Mouse (Mus musculus) MEL-GATA-1-ER (cell line): Measurements from ENCODE around the gene Lemd2.

Experiments
- DNase-seq: peaks from one replicate; pipeline ENCODE4 v3.0.0-alpha.2; 2012; ENCODE audit warnings: low read depth; ENCODE audit errors: extremely low read depth

Lemd2 gene

DNA sequence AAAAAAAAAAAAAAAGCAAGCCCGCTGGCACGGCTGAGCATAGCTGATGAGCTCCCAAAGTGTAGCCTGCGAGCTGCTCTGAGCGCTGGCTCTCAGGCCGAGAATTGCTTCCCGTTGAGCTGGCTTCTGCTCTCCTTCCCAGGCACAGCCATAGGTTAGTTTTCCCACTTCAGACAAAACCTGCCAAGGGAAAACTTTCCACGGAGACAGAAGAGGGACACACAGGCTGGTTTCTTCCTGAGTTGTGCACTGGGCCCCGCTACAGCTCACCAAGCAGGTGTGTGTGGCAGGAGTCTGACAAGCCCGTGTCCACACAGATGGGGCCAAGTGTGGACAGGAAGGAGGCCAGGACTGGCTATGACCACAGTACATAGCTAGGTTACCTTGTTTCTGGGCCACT lies 15.4 kb downstream of the Lemd2 start:
- no peak for DNase-seq

DNA sequence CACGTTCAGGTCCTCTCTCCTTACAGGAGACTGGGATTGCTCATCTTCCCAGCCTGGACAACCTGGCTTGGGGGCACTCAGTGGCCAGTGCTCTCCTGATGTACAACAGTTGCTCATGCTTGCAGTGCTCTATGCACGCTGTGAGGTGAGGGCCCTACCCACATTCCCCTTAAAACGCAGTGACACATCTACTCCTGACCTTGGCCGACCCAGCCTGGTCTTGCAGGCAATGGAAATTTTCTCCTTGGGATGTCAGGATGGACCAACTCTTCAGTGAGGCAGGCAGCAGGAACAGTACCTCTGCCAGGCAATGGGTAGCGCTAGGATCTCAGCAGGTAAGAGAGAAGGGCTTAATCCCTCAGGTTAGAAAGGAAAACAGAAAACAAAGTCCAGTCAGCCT lies 17.2 kb downstream of the Lemd2 start:
- no peak for DNase-seq

DNA sequence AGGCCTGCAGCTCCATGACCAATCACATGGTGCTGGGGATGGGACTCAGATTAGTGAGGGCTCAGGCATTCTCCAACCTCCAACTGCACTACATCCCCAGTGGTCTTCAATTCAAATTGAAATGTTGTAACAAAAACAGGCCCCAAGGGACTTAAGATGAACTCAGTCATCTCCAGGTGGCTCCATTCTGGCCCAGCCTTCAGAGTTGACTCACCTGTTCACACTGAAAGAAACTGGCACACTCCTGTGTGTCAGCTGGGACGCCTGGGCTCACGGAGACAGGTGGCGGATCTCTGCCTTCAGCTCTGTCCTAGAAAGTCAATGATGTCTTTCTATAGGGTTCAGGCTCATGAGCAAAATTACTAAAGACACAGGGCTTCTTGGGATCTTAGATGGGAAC lies 18.2 kb downstream of the Lemd2 start:
- no peak for DNase-seq

DNA sequence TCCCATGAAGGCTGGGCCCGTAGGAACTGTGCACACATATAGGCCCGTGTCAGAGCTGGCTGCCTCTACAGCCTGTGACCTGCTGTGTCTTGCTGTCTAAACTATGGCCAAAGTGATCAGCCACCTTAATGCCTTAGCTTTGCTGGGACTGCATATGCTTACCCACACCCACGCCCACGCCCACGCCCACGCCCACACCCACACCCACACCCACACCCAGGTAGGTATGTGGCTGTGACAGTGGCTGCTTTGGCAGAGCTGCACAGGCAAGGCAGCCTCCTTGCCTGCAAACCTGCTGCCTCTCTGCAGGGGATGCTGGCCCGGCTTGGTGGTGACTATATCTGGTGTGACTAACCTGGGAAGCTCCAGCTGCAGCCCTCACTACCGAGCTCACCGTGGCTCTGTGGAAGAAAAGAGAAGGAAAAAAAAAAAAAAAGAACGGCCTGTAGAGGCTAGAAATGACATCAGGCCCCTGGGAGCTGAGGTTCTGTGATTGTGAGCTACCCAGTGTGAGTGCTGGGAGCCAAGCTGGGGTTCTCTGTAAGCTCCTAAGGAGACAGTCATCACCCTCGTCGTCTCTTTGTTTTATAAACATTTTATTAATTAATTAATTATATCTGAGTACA lies 20.5 kb downstream of the Lemd2 start:
- DNase-seq = no peak

DNA sequence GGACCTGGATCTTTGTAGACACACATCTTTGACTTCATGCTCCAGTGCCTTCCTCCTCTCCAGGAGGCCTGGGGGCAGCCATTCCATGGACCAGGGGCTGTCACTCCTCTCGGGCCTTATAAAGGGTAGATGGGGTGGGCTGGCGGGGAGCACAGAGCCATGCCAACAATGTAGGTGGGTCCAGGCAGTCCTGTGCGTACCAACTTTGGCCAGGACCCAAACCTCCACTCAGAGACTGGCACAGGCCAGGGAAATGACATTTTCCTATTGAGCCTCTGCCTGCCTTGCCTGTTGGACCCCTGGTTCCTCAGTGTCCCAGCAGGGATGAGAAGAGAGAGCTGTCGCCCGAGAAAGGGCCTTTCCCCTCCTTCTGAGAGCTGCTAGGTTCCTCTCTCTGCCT lies 21.9 kb downstream of the Lemd2 start:
- DNase-seq = no peak

DNA sequence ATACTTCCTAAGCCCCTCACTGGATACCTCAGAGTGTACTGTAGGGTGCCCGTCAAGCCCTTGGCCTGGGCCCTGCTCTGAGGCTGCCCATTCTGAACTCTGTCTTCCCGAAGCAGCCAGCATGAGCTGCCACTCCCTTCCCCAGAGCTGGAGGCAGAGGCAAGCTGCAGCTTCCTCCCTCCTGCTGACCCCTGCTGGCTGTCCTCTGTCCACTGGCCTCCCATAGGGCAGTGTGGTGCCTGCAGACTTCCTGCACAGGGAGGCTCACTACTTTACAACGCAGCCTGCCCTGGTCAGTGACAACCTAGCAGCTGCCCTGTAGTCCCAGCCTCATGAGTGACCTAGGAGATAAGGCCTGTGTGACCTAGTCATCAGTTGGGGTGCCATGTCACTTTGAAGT lies 22.6 kb downstream of the Lemd2 start:
- DNase-seq = no peak

DNA sequence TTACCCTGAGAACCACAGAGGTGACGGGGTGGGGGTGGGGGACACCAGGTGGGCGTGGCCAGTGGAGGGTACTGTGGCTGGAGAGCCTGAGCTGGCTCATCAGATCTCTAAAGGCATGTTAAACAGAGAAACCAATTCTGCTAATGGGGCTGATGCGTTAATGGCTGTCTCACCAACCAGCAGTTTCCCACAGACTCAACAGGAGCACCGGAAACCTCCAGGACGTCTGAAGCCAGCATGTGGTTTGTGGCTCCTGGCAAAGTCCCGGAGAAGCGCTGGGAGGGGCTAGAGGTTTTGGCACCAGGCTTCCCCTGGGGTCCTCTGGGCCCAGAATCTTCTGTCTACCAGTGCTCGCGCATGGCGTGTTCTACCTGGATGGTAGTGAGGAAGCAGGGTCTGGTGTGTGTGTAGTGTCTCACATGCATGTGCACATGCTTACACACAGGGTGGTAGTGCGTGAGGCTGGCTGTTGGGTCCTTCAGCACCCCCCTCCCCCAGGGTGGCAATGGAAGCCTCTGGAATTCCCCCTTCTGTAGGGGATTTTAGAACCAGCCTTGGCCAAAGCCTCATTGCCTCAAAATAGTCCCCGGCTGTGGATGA lies 24.5 kb downstream of the Lemd2 start:
- no peak for DNase-seq

DNA sequence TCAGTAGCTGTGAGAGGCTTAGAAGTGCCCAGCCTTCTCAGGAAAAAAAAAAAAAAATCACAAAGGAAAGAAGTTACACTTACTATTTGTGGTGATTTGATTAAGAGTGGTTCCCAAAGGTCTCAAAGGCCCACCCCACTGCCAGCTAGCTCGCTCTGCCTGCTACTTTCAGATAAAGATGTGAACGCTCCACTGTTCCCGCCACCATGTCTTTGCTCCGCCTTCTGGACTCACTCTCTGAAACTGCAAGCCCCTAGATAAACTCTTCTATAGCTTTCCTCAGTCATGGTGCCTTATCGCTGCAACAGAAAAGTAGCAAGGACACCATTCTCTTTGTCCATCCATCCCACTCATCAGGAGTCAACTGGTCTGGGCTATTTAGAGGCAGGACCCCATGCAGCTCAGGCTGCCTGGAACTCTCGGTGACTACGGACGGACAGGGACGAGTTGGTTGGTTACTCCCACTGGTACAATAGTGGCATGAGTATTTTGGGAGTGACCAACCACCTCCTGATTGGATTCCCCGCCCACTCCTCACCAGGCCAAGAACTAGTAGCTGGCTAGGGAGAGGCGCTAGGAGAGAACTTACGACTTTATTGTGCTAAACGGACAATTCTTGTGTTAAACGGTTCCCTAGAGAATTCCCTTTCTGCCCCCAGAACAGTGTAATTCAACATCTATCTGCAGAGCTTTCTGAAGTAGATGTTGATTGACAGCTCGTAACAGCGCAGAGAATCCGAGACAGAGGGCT lies 25.7 kb downstream of the Lemd2 start:
- DNase-seq = peak; percentile 33

DNA sequence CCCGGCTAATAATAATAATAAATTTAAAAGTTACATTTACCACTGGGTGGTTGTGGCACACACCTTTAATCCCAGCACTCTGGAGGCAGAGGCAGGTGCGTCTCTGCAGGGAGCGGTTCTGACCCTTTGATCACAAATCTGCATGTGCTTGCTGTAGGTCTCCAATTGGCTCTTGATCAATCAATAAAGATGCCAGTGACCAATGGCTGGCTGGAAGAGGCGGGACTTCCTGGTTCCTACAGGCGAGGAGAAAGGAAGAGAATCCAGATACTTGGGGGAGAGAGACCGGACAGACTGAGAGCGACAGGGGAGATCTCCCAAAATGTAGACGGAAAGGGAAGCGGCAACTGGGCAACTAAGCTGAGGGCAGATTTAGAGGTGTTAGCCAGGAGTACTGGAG lies 26.2 kb downstream of the Lemd2 start:
- peak; percentile 37 for DNase-seq

DNA sequence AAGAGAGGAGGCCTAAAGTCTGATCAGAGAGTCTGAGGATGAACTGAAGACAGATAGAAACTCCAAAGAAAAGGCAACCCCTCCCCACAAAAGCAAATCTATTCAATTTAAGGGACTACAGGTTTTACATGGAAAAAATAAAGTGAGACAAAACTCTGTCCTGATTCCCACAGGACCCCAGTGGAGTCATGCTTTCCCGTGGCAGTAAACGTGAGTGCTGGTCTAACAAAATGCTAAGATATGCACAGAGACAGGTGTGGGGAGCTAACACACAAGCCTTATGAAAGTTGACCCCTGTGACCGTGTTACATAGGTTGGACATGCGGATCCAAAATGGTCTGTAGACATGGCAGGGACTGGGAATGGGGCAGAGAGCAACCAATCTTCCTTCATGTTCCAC lies 27.5 kb downstream of the Lemd2 start:
- DNase-seq = no peak

DNA sequence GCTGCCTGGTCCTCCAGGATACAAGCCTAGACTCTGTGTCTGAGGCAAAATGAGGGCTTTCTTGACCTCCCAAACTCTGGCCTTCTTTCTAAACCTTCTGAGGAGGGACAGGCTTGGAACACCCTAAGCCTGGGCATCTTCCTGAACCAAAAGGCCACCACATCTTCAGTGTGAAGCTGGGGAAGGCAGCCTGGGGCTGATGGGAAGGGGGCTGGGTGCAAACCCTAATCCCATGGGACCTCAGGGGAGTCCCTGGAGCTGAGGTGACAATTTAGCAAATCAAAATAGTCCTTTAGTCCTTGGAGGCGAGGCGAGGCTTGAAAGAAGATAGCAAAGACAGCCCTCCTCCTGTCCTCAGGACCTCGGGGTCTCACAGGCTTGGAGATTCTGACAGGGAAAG lies 28.0 kb downstream of the Lemd2 start:
- DNase-seq = no peak

DNA sequence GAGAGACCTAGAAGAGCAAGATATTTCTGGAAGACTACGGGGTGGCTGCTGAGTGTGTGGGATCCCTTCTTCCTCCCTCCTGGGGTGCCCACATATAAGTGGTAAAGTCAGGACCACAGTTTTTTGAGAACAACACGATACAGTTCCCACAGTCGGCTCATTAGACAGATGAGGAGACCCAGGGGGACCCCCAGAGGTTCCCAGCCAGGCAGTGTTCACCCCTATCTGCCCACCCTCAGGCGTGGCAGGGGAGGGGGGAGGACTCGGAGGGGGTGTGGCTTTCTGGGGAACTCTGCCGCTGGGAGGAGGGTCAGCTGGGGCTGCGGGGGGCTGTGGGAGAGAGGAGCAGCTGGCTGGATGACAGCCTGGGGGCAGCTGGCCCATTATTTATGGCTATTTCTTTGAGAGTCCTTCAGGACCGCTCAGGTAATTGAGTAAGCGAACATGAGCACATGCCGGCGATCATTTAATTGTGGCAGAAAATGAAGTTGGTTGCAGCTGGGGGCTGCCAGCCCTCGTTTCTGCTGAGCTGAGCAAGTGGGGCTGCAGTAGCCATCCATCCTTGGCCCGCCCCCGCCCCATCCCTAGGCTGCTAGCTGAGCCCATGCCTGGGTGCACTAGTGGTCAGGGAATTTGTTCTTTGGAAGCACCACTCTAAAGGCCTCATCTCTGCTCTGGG lies 28.9 kb downstream of the Lemd2 start:
- no peak for DNase-seq

DNA sequence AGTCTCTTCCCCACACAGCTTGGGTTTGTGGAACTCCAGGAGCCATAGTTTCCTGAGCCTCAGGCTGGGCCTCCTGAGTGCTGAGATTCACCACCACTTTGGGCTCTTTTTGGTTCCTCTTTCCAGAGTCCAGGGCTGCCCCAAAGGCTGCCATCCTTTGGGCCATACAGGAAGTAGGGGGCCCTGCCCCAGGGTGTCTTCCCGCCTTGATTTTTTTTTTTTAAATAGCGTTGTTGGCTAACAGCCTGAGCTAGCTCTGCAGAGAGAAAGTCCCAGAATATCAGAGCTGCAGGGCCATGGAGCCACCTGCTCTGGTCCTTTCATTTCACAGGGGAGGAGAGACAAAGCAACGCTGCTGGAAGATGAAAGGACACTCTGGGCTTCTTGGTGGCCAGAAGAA lies 30.6 kb downstream of the Lemd2 start:
- no peak for DNase-seq

DNA sequence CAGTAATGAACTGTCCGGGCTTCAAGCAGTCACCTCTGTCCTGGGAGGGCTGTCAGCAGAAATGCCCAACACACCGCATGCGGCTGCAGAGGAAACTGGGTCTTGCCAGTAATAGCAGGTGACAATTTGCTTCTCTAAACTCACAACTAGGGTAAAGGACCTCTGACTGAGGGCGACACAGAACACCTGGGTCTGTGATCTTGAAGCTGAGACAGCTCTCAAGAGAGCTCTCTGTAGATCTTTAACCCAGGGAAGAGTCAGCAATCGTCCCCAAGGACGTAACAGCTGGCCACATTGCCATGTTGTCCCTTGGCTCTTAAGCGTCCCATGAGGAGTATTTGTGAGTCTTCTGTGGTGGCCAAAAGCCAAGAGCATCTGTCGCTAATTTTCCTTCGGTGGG lies 31.8 kb downstream of the Lemd2 start:
- DNase-seq = no peak

DNA sequence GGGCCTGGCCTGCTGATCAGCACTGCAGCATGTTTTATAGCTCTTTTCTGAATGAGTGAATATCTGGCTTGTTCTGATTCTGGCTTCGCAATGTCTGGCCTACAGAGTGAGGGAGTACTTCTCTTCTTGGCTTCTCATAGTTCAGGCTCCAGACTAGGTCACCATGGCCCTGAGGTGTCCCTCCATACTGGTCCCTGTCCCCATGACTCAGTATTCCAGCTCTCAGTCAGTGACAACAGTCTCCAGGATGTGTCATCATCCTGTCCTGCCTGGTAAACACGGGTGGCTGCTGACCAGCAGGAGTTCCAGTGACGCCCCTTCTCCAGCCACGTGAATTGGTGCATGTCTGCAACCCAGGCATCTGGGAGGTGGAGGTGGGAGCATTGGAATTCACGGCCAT lies 33.1 kb downstream of the Lemd2 start:
- DNase-seq = no peak

DNA sequence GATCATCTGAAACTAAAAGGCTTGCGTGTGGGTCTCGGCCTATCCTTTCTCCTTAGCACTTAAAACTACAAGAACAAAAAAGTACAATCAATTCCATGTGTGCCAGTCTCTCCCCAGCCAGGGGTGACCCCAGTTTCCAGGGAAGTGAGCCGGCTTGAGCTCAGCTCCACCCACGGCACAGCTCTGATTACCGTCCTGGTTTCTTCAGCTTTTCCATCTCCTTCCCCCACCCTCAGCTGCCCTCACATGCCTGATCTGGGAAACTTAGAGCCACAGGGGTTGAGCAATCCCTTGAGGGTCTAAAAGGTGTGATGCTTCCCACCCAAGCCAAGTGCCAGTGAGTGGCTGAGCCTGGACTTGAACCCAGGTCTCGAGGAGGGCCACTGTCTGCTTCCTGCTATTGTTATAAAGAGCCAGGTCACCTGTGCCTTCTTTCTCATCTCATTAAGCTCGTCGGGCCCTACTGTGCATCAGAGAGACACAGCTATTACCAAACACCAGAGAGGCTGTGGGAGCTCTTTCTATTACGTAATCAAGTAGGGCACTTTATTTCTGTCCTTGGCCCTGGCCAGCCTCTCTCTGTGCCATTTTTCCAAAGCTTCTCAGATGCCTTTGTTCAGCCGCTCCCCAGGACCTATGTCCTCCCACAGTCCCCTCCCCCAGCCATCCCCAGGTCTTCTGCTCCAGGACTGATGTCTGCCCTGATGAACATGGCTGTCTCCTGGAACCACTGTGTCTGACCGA lies 34.1 kb downstream of the Lemd2 start:
- no peak for DNase-seq

DNA sequence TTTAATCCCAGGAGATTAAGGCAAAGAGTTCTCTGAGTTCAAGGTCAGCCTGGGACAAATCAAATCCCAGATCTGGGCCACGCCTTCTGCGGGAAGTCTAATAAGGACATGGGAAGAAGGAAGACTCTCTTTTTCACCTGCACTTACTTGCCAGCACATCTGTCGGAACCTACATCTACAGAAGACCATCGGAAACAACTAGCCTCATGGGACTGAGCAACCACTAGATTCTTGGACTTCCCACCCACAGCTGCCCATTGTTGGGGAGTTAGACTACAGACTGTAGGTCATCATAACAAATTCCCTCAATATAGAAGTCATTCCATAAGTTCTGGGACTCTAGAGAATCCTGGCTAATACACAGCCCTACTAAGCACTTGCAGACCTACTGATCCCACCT lies 35.7 kb downstream of the Lemd2 start:
- no peak for DNase-seq

DNA sequence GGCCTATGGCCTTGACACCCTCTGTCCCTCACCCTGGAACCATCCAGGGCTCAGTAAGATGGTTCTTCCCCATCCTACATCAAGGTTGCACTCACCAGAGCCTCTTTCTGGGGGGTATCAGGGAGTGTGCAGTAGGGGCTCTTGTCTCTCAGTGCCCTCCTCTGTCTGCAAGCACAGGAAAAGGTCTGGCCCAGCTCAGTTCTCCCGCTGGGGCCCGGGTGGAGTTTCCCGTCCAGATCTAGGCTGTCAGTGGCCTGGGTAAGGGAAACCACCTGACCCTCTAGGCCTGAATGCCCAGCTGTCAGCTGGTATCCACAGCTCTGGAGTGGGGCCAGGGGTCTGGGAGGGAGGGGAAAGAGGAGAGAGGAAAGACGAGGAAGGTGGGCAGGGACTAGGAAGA lies 36.7 kb downstream of the Lemd2 start, which contains the start of gene Ip6k3:
Ip6k3 (minus strand) TSS at position 251 of the 400 bp plus-strand sequence.
- no peak for DNase-seq

DNA sequence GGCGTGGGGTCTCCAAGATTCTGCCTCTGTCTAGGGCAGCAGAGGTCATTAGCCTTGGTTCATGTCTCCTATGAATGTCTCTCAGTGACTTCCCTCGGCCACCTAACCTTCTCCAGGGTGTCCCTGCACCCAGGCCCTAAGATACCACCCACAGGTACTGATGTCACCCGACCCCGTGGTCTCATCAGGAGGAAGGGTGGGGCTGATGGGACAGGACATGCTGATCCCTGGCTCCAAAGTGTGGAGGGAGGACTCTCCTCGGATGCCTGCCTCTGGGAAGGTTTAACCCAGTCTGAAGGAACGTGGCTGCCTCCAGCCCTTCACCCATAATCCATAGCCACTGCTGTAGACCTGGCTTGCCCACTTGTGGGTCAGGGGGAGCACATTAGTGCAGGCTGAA lies 37.4 kb downstream of the Lemd2 start:
- DNase-seq = no peak

DNA sequence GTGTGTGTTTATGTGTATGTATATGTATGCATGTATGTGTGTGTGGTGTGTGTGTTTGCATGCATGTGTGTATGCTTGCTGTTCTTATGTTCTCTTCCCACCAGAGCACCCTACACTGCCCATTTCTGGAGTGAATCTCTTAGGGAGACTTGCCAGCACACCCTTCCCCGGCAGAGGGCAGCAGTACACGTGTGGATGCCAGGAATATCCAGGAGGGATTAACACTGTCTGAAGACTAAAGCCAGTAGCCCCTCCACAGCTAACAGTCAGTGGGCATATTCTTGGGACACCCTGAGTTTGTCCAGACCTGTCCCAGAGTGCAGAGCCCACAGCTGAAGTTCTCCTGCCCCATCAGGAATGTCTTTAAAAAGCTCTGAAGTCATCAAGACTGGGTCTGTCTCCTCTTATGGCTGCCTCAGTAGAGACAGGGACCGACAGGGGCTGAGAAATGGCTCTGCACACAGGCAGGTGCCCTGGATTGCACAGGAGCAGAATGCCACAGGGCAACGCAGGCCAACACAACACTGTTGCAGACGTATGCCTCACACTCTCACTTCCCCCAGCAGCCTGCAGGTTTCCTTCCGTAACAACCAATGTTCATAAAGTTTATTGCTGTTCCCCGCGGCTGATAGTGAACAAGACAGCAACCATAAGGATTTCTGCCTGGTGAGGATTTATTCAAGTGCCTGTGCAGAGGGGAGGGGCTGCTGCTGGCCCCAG lies 39.1 kb downstream of the Lemd2 start:
- DNase-seq = no peak

DNA sequence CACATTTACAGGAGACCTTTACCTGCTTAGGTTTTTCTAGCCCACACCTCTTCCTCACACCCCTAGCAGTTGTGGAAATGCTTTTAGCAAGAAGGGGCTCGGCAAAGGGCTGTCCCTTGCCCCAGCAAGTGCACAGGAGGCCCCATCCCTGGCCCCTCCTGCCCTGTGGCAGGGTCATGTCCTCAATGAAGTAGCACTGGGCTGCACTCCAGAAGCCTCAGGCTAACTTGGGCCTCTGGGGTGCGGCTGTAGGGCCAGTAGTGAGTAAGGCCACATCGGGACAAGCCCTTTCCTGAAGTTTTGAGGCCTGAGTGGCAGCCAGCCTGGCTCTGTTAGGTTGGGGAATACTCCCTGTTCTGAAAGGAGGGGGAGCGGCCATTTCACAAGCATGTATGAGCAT lies 43.4 kb downstream of the Lemd2 start:
- no peak for DNase-seq
